Mouse (Mus musculus) neutrophil, adult 5-6 weeks (primary cell): ENCODE data around the gene Rrp12. TPM values are rescaled to one million over a fixed set of nuclear protein-coding genes. Genes with fewer than 3 reads are reported as not detected.

Experiments
- total RNA-seq: library from RNA; stranded (forward); fragments of 200-1000 nt; gene quantifications from 2 replicates; pipeline ENCODE4 v1.2.3, GENCODE M21; 2017

Rrp12 gene
- total RNA-seq, 1 experiment from 2014 or later: 6.6 TPM

Other genes with a start within 250 kb of the Rrp12 start
- gene Slit1, start 152.5 kb downstream of the Rrp12 start, total RNA-seq: 0.37 TPM in 1 of 2 replicates, not detected in the other
- gene Arhgap19, start 94.1 kb downstream of the Rrp12 start, total RNA-seq: 2.7 and 3.2 TPM in 2 replicates
- 26.8 and 31.1 TPM in 2 replicates for gene Frat1, start 66.2 kb downstream of the Rrp12 start, total RNA-seq
- 22.0 and 22.6 TPM in 2 replicates for gene Frat2, start 48.0 kb downstream of the Rrp12 start, total RNA-seq
- 96.7 and 104 TPM in 2 replicates for gene Pgam1, start 15.8 kb upstream of the Rrp12 start, total RNA-seq
- 22.2 and 27.3 TPM in 2 replicates for gene Exosc1, start 37.2 kb upstream of the Rrp12 start, total RNA-seq
- 21.6 and 24.9 TPM in 2 replicates for gene Zdhhc16, start 37.3 kb upstream of the Rrp12 start, total RNA-seq
- gene Mms19, start 85.0 kb upstream of the Rrp12 start, total RNA-seq: 29.8 and 45.2 TPM in 2 replicates
- gene Ubtd1, start 85.6 kb upstream of the Rrp12 start, total RNA-seq: 8.6 and 11.9 TPM in 2 replicates
- gene Ankrd2, start 139.8 kb upstream of the Rrp12 start, total RNA-seq: not detected in 2 replicates
- not detected in 2 replicates for gene Hoga1, start 149.4 kb upstream of the Rrp12 start, total RNA-seq
- gene 4933411K16Rik, start 156.1 kb upstream of the Rrp12 start, total RNA-seq: not detected in 2 replicates
- gene Morn4, start 190.2 kb upstream of the Rrp12 start, total RNA-seq: not detected in 2 replicates
- 13.3 and 13.4 TPM in 2 replicates for gene Pi4k2a, start 194.3 kb upstream of the Rrp12 start, total RNA-seq
- 0.35 and 3.2 TPM in 2 replicates for gene Avpi1, start 232.9 kb upstream of the Rrp12 start, total RNA-seq